Mouse (Mus musculus) left cerebral cortex, postnatal 10 days (tissue): ENCODE measurements around the gene Olfr523. TPM values are rescaled to one million over a fixed set of nuclear protein-coding genes. Genes with fewer than 3 reads are reported as not detected.
A peak's percentile ranks its signal among the peaks of the same experiment; 100 is the strongest.
"Not testable (repeated sequence)": the region's sequence is repeated elsewhere in the genome, so short reads cannot be mapped to it uniquely, and the experiment has no call there.

ENCODE experiments used
- DNase-seq, 2 experiments: peaks; one replicate each; pipeline ENCODE4 v3.0.0; 2021 to 2022; ENCODE audit warnings: low spot score in 2 of 2, mixed read lengths in 1 of 2; ENCODE audit errors: extremely low spot score in 1 of 2
- intact Hi-C: fragments of 180-260 bp; cut with DNase I; formaldehyde crosslinking; loops from one replicate; pipeline ENCODE4 v1.15.1; 2025
- total RNA-seq, 2 experiments: library from RNA; stranded (reverse); gene quantifications; 2 replicates each; pipeline ENCODE4 v1.2.3; 2021

Gene Olfr523
- not detected for total RNA-seq

DNA sequence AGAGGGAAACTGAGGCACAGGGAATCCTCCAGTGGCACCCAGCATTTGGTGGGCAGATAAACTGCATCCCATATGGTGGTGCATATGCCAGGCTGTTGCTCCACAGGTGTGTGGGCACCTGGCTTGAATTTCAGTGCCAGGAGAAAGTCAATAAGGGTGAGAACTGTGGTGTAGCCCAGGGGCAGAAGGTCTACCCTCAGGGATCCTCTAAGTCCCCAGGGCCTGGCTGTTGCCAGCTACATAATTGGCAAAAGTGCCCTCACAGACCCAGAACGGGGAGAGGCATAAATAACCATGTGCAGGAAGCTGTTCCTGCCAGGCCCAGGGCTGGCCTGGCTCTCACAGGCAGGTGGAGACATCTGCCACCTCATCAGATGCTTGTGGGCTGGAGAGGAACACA, at the start of gene Olfr523:
Gene Olfr523 (plus strand): TSS at position 282 of the 400 bp plus-strand sequence.
- DNase-seq: no peak
- intact Hi-C loops: no loop called here

DNA sequence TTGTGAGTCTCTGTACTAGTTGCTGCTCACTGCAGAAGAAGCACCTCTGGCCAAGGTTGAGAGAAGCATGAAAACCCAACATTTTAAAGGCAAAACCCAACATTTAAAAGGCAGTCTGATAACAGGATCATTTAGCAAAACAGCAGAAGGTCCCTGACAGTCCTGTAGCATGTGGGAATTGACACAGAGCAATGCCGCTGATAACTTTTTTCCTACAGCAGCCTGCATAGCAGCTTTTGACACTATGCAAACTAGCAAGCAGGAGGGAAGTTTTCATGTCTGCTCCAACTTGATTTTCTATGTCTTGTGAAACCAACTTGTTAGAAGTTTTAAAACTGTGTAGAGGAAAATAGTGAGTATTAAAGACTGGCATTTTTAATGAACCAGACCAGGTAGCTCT, 48.6 kb upstream of the Olfr523 start:
- intact Hi-C loops: no loop called here
- no peak for DNase-seq

DNA sequence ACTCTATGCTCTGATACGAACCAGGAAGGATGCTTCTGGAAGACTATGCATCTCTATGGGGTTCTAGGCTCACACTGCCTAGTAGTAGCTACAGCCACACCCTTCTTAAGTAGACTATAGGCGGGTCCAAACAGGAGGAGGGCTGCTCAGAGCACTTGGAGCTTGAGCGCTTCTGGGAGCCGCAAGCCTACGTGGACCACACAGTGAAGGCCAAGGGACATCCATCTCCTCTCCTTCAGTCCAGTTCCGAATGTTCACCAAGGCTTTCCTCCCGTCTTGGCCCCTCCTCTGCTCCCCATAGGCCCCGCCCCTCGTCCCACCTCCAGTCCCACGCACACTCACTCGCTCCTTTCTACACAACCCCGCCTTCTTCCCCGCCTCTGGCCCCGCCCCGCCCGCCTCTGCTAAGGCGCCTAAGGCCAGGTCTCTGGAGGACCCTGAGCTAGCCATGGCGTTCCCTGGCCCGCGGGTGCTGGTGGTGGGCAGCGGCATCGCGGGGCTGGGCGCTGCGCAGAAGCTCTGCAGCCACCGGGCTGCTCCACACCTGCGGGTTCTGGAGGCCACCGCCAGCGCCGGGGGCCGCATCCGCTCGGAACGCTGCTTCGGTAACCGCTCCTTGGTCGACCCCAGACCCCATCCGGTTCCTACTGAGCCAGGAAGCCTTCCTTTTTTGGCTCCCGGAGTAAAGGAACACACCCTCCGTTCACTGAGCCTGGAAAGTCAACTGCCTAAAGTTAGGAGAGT, 47.6 kb upstream of the Olfr523 start:
- intact Hi-C loops: no loop called here
- DNase-seq: peak; percentile 83 to 95

DNA sequence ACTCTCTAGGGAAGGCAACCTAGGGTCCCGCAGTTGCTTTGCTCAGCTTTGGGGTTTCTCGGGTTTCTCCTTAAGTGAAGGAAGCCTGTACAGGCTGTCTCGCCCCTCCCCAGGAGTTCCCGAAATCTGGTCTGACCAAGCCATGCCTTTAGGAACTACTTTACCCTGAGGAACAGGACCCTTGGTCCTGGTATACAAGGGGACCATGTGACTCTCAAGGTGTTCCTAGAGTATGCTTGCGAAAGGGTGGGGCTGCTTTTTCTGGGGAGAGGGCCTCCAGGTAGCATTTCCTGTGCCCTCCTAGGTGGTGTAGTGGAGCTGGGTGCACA, 47.0 kb upstream of the Olfr523 start:
- no peak for DNase-seq
- intact Hi-C loops: no loop called here

DNA sequence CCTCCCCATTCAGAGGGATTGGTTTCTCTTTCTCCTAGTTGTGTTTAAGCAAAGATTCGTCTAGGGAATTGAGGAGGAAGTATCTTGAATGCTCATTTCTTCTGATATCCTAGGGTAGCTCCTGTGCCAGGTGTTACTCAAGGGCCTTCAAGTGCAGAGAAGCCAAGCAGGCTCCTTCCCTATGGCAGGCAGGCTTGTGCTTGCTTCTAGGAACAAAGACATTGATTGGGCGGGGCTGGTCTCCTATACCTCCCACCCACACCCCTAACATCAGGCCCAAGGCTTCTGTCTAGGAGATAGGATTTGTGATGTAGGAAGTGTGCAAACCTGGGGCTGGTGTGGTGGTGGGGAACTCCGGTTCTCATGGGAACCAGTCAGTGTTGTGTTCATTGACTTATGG, 46.1 kb upstream of the Olfr523 start:
- no peak for DNase-seq
- intact Hi-C loops: no loop called here

DNA sequence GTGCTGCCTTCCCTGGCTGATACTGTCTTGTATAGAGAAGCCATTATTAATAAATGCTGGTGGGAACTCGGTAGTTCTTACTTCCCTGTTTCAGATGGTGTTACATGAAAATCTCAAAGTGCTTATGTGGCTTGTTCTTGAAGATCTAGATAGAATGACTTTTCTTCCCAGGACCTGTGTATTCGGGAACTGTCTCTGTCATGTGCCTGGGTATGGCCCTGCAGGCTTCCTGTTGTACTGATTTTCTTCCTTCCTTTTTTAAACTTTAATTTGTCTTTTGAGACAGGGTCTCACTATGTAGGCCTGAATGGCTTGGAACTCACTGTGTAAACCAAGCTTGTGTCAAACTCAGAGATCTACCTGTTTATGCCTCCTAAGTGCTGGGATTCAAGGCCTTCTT, 45.1 kb upstream of the Olfr523 start:
- intact Hi-C loops: no loop called here
- DNase-seq: no peak

DNA sequence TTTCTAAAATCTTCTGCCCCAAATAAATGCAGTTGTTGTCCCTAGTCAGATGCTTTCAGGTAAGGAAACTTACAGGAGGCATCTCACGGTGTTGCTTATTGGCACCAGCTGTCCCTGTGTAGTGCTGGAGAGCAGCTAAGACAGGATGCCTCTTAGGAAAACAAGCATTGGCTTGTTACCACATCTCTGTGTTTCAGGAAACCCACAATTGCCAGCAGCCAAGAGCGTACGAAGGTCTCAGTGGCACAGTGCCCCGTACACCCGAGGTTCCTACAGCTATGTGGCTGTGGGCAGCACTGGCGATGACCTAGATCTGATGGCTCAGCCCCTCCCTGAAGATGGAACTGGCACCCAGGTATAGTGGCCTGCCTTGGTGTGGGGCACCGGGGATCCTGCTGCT, 40.8 kb upstream of the Olfr523 start:
- DNase-seq, intact Hi-C loops: not testable (repeated sequence)

DNA sequence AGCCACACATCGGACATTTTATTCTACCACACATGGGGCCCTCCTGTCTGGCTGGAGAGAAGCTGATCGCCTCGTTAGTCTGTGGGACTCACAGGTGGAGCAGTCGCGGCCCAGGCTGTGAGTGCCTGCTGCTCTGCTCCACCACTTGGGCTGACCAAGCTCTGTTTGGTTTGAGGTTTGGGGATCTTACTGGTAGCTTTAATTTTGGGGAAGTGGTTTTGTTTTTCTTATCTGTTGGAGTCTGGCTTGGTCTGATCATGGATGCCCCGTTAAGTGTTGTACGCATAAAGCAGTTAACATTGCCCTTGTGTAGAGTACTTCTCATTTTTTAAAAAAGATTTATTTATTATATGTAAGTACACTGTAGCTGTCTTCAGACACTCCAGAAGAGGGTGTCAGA, 39.0 kb upstream of the Olfr523 start:
- DNase-seq, intact Hi-C loops: not testable (repeated sequence)

DNA sequence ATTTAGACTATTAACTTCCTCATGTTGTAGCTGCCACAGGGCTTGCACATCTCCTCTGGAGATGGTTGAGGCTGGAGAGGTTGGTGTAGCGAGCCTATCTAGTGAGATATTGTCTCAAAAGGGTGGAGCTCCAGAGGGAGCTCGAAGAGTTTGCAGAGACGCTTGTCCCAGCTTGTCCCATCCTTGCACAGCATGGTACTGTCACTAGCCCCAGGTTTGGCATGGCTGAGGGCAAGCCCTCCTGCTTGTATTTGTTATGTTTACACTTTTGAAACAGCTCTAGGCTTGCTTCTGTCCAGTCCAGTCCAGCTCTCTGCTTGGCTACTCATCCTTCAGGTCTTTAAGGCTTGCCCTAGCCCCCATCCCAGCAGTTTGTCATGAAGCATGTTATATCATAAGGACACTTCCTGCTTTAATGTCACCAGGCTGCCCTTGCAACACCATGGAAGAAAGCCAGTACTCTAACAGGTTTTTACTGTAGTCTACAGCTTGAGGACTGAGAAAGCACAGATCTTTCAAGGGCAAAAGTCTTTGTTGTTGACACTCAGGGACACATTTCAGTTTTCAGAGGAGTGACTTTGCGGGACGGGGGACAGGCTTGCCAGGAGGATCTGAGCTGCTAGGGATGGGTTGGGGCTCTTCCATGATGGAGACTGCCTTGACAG, 37.8 kb upstream of the Olfr523 start:
- intact Hi-C loops: no loop called here

DNA sequence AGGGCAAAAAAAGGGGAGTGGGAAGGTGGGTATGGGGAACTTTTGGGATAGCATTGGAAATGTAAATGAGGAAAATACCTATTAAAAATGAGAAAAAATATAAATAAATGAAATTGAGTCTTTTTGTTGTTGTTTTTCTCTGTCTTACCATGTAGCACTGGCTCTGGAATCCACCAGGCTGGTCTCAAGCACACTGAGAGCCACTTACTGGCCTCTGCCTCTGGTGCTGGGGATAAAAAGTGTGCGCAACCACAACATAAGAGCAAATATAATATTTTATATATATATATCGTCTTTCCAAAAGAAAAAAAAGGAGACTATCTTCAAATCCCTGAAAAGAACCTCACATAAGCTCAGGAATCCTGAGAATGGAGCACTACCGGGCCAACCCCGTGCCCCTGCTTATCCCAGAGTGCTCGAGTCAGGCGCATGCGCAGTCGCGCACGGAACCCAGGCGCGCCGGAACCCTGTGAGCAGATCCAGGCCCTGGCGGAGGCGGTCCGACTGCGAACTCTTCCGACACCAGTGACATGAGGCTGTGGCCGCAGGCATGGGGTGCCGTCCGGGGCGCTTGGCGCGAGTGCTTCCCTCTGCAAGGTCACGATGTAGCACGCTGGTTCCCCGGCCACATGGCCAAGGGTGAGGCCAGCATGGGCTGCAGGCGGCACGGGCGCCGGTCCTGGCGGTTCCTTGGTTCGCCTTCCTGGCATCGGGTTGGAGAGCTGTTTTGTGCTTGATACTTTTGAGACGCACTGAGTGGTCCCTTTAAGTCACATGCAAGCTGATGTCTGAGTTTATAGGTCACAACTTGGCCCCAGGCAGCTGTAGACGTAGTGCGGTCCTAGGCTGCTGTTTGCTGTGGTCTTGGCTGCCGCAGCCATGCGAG, 35.6 kb upstream of the Olfr523 start, which contains the start of gene Mtg1:
Gene Mtg1 (plus strand): TSS at position 430 of the 886 bp plus-strand sequence.
- intact Hi-C loops: no loop called here
- DNase-seq: peak; percentile 96 to 97

More for the DNA sequence above, 37.8 kb upstream of the Olfr523 start:
- no peak for DNase-seq

DNA sequence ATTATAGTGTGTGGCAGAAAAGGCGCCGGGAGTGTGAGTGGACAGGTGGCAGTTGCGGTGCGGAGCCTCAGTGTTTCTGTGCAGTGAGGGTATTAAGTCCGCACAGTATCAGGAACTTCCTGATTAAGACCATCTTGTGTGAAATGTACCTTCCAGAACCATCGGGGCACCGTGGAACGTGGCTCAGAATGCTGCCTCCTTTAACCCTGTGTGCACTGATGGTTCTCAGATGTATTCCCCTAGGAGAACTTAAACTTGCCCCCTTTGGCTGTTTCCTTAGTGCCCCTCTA, 35.1 kb upstream of the Olfr523 start:
- intact Hi-C loops: no loop called here
- DNase-seq: no peak

DNA sequence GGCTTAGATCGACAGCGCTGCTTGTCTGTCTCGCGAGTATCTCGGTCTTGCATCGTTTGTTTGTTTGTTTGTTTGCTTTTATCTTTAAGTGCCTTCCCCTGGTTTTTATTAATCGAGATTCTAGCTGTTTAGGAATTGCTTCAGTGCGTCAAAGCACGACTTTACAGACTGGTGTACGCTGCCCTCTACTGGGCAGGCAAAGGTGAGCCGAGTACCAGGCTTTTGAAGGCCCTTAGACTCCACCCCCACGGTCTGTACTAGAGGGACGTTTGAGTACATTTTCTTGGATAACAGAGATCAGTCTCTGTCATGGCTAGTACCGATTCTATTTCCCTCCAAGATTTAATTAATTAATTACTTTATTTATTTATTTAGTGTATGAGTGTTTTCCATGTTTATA, 31.7 kb upstream of the Olfr523 start:
- peak in 1 of 2 experiments; percentile 75 for DNase-seq

DNA sequence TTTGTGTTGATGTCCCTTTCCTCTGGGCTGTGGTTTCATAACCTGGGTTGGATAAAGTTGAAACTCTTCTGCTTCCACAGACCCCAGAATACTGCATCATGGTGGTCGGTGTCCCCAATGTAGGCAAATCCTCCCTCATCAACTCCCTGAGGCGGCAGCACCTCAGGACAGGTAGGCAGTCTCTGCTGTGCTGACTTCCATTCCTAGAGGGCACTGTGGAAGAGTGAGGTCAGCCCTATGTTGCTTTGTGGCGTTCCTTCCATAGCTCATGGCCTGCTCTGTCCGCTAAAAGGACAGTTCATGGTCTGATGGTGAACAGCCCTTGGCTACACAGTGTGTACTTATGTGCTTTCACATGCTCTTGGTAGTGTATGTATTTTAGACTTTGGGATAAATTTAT, 28.5 kb upstream of the Olfr523 start:
- no peak for DNase-seq
- intact Hi-C loops: no loop called here

More for the DNA sequence above, 31.7 kb upstream of the Olfr523 start:
- intact Hi-C loops: loop anchor here (2.0 kb wide), 1 partner anchor 61 kb away; no protein-coding TSS in a partner anchor

DNA sequence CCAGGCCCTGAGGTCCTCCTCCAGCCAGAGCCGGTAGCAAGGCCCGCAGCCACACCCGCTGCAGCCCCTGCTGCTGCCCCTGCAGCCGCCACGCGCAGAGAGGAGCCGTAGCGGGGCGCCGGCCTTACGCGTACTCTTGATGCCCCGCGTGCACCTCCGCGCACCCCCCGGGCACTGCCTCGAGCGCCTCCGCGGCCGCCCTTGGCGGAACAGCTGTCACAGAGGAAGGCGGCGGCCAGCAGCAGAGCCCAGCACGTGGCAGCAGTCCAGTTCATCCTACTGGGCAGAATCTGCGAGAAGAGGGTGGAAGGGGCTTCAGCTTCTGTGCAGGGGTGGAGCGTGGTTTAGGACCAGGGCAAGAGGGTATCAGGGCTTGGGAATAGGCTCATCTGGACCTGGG, 19.6 kb upstream of the Olfr523 start:
- intact Hi-C loops: loop anchor here (10.0 kb wide), 1 partner anchor 671 kb away; the partner anchor contains the start of gene Zfp941
- peak in 1 of 2 experiments; percentile 78 for DNase-seq

DNA sequence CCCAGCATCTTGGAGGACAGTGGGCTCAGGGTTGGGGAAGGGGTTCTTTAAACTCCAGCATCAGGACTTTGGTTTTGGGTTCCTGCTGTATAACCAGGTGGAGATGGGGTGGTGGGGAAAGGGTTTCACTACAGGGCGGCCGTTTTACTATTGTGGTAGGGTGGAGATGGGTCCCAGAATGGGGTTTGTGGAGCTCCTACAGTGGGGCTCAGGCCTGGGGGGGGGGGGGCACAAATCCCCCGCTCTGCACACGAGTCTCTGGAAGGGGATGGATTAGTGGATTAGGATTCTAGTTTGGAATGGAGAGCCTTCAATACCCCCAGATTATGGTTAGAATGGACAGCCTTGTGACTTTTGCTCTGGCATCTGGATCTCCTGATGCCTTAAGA, 19.2 kb upstream of the Olfr523 start:
- intact Hi-C loops: loop anchor here (10.0 kb wide), 1 partner anchor 671 kb away; the partner anchor contains the start of gene Zfp941
- DNase-seq: no peak

DNA sequence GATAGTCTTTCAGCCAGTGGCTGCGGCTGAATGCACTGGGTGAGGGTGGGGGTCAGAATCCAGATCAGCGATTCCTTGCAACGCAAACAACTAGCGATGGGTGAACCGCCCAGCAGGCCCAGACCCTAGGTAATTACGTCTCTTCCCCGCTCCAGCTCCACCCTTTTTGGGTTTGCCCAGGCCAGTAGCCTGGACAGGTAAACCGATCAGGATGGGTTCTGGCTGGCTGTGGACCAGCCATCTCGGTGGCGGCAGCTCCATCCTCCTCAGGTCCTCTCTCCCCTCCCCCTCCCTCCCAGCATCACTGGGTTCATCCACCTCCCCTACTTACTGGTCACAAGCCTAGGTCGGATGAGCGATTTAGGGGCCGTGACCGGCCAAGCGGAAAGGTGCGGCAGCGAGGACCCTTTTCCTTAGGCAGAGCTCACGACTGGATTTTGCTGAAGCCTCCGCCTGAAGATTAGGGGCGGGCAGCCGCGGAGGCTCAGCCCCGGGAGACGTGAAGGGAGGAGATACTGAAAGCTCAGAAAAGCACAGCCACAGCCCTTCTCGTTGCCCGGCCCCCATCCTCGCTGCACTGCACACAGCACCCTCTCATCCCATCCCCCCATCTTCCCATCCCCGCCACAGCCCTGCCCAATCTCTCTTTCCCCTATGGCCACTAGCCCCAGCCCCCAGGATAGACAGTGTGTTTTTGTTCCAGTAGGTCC, 18.6 kb upstream of the Olfr523 start, which contains the start of gene Sprn:
Gene Sprn (minus strand): TSS at position 660 of the 710 bp plus-strand sequence.
- intact Hi-C loops: loop anchor here (10.0 kb wide), 1 partner anchor 670 kb away; the partner anchor contains the start of gene Zfp941
- DNase-seq: peak; percentile 73 to 83

DNA sequence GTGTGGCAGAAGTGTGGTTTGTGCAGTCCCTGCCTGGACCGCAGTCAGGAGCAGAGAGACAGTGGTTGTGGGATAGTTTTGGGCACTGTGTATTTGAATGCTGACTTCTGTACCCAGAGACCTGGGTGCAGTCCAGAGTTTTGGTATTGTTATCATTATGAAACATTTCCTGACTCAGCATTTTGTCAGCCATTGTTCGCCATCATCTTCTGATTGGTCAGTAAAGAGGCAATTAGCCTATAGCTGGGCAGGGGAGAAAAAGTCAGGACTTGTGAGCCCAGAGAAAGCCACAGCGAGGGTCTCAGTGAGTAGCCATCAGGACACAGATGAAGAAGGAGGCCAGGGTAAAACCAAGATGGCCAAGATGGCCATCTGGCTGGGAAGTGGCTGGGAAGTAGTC, 12.7 kb upstream of the Olfr523 start:
- intact Hi-C loops: no loop called here
- DNase-seq: no peak

DNA sequence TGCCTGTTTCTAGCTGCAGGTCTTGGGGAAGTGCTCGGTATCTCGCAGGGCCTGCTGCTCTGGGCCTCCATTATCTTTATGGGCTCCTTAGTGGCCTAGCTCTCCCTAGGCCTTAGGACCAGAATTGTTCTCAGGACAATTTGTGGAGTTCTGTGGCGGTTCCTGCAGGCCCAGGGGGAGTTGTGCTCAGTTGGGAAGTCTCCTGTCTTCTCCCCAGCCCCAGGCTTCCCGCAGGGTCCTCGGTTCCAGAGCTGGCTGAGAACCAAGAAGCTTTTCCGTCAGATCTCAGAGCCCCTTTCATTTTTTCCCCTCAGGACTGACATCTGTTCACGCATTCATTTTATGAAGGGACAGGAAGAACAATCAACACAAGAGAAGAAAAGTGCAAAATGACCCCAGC, 8.4 kb upstream of the Olfr523 start, which contains the start of gene Olfr522:
Gene Olfr522 (minus strand): TSS at position 101 of the 400 bp plus-strand sequence.
- intact Hi-C loops: no loop called here
- DNase-seq: no peak

DNA sequence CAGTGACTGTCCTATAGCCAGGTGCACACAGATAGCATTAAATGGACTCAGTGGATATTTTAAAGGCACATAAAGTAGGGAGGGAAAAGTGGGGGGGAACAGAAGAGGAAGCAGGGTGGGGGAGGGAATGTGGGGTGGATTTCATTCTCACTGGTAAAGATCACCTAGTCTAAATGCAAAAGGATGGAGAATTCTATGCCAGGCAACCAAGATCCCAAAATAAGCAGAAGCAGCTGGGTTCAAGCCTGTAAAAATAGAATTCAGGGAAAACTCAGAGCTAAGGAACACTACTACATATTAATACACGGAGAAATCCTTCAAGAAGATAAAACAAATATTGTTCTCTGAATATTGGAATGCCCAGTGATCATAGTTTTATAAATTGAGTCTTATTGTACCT, 5.1 kb upstream of the Olfr523 start:
- no peak for DNase-seq
- intact Hi-C loops: no loop called here
